8 mouse cellular contexts compared by ENCODE assay signal in genomic region chr4:133353367-133354365, GRCm38 (mm10). TPM values are rescaled to one million over a fixed set of nuclear protein-coding genes. Genes with fewer than 3 reads are reported as not detected.
A peak's percentile ranks its signal among the peaks of the same experiment; 100 is the strongest.
DNase-seq lines count a peak whose midpoint lies in the region; ATAC-seq and TF ChIP-seq lines count a peak whose summit lies in the region.

TSS of gene Wdtc1 (minus strand) at chr4:133353481.

- H3K27me3 ChIP-seq in MEL (ENCODE audit: control insufficient read depth in 1 of 2, insufficient read depth in 2 of 2, low read length in 2 of 2) = no peaks in the 10 kb centered on the region
- H3K27me3 ChIP-seq in forebrain, embryonic 14.5 days (replicated peaks; ENCODE audit: control insufficient read depth, insufficient read depth, low read length) = no peaks in the 10 kb centered on the region
- no peaks in the 10 kb centered on the region for H3K27me3 ChIP-seq in hindbrain, embryonic 11.5 days (ENCODE audit: control insufficient read depth, insufficient read depth, low read length)
- H3K27me3 ChIP-seq in liver, embryonic 12.5 days (replicated peaks) = no peaks in the 10 kb centered on the region
- H3K27me3 ChIP-seq in neural tube, embryonic 13.5 days = no peaks in the 10 kb centered on the region

- no peak for TF ChIP-seq RAD21 in MEL (IDR thresholded peaks at IDR 0.05; ENCODE audit: low read depth, low read length)

- peak within 1 kb of the TSS; percentile 21; the same call in 1 of the 2 replicates for H3K9ac ChIP-seq in MEL (ENCODE audit: control insufficient read depth, low read depth, low read length, poor library complexity, severe bottlenecking)
- no peak within 1 kb of the TSS for H3K9ac ChIP-seq in forebrain, embryonic 14.5 days (ENCODE audit: low read length)
- H3K9ac ChIP-seq in hindbrain, embryonic 11.5 days (ENCODE audit: low read depth, low read length) = no peak within 1 kb of the TSS
- no peak within 1 kb of the TSS for H3K9ac ChIP-seq in liver, embryonic 12.5 days
- H3K9ac ChIP-seq in neural tube, embryonic 13.5 days = no peak within 1 kb of the TSS

- TF ChIP-seq EP300 in MEL (IDR thresholded peaks at IDR 0.05; ENCODE audit: low read depth in 1 of 2, low read length in 2 of 2) = peak; percentile 30 to 32; a peak in 2 of 4 replicates

- DNase-seq in 3134 (ENCODE audit: extremely low read depth, insufficient read length, low spot score) (peak; percentile 78), MEL (ENCODE audit: low read depth, low spot score) (peak; percentile 84)
- DNase-seq in forebrain, embryonic 14.5 days (ENCODE audit: low spot score) = no peak
- DNase-seq in hindbrain, embryonic 11.5 days (ENCODE audit: low spot score) = no peak
- DNase-seq in spleen, postnatal 14 days (ENCODE audit: low spot score in 2 of 2) = no peak

- no peak for TF ChIP-seq CTCF in MEL (IDR thresholded peaks at IDR 0.05 in 2 of 3, conservative IDR thresholded peaks at IDR 0.05 in 1 of 3; ENCODE audit: control insufficient read depth in 1 of 3, insufficient read depth in 1 of 3, low read depth in 2 of 3, low read length in 3 of 3, poor library complexity in 1 of 3, severe bottlenecking in 1 of 3)

- peaks cover 0 to 8% of the 10 kb centered on the region in 2 experiments; a peak in 2 of 4 replicates for H3K36me3 ChIP-seq in MEL (ENCODE audit: control insufficient read depth in 1 of 2, insufficient read depth in 2 of 2, low read length in 2 of 2)
- no peaks in the 10 kb centered on the region for H3K36me3 ChIP-seq in forebrain, embryonic 14.5 days (ENCODE audit: control insufficient read depth, insufficient read depth, low read length)
- no peaks in the 10 kb centered on the region for H3K36me3 ChIP-seq in hindbrain, embryonic 11.5 days (ENCODE audit: control insufficient read depth, insufficient read depth, low read length)
- H3K36me3 ChIP-seq in liver, embryonic 12.5 days = no peaks in the 10 kb centered on the region
- H3K36me3 ChIP-seq in neural tube, embryonic 13.5 days = no peaks in the 10 kb centered on the region

- no peak for ATAC-seq in forebrain, embryonic 14.5 days
- ATAC-seq in hindbrain, embryonic 11.5 days (ENCODE audit: low FRiP score) = no peak
- peak; percentile 81 for ATAC-seq in liver, embryonic 12.5 days
- no peak for ATAC-seq in neural tube, embryonic 13.5 days (ENCODE audit: low read depth)
- no peak; the same call in 1 of the 2 replicates for ATAC-seq in megakaryocyte-erythroid progenitor cell, adult 5-6 weeks (replicated peaks; ENCODE audit: low FRiP score, low TSS enrichment, poor library complexity, severe bottlenecking)

- WGBS in forebrain, embryonic 14.5 days = 91% methylated on average over 23 of the region's 23 CpGs
- 90% methylated on average over 23 of the region's 23 CpGs for WGBS in hindbrain, embryonic 11.5 days
- 66% methylated on average over 23 of the region's 23 CpGs for WGBS in liver, embryonic 12.5 days (ENCODE audit: insufficient replicate concordance)
- 86% methylated on average over 23 of the region's 23 CpGs for WGBS in neural tube, embryonic 13.5 days

- 0 out of 4 replicates have a peak, but pooled peaks of 1 of the 2 experiments have one; percentile 30 for TF ChIP-seq POLR2A in MEL (IDR thresholded peaks at IDR 0.05; ENCODE audit: control insufficient read depth in 1 of 2, insufficient read depth in 1 of 2, low read depth in 1 of 2, low read length in 2 of 2, poor library complexity in 1 of 2)

- peaks cover 0 to 12% of the 10 kb centered on the region in 2 experiments; a peak in 2 of 4 replicates for H3K4me1 ChIP-seq in MEL (ENCODE audit: control insufficient read depth in 1 of 2, insufficient read depth in 2 of 2, low read length in 2 of 2)
- no peaks in the 10 kb centered on the region for H3K4me1 ChIP-seq in forebrain, embryonic 14.5 days (ENCODE audit: control insufficient read depth, insufficient read depth, low read length)
- H3K4me1 ChIP-seq in hindbrain, embryonic 11.5 days (replicated peaks; ENCODE audit: control insufficient read depth, insufficient read depth, low read length) = no peaks in the 10 kb centered on the region
- H3K4me1 ChIP-seq in liver, embryonic 12.5 days = peaks cover 15% of the 10 kb centered on the region
- no peaks in the 10 kb centered on the region for H3K4me1 ChIP-seq in neural tube, embryonic 13.5 days (replicated peaks)

- no peaks in the 10 kb centered on the region for H3K9me3 ChIP-seq in MEL (replicated peaks; ENCODE audit: insufficient read depth, low read length)
- H3K9me3 ChIP-seq in forebrain, embryonic 14.5 days (replicated peaks; ENCODE audit: control insufficient read depth, low read length) = no peaks in the 10 kb centered on the region
- no peaks in the 10 kb centered on the region for H3K9me3 ChIP-seq in hindbrain, embryonic 11.5 days (ENCODE audit: control insufficient read depth, low read length)
- no peaks in the 10 kb centered on the region for H3K9me3 ChIP-seq in liver, embryonic 12.5 days (replicated peaks)
- H3K9me3 ChIP-seq in neural tube, embryonic 13.5 days = no peaks in the 10 kb centered on the region

- no peak within 1 kb of the TSS for H3K4me2 ChIP-seq in forebrain, embryonic 14.5 days (ENCODE audit: low read length)
- H3K4me2 ChIP-seq in hindbrain, embryonic 11.5 days (replicated peaks; ENCODE audit: low read depth, low read length) = no peak within 1 kb of the TSS
- peak within 1 kb of the TSS; percentile 33 for H3K4me2 ChIP-seq in liver, embryonic 12.5 days
- H3K4me2 ChIP-seq in neural tube, embryonic 13.5 days = no peak within 1 kb of the TSS

- H3K27ac ChIP-seq in MEL (ENCODE audit: control insufficient read depth, low read depth, low read length) = peak within 1 kb of the TSS; percentile 32
- no peak within 1 kb of the TSS for H3K27ac ChIP-seq in forebrain, embryonic 14.5 days (ENCODE audit: low read depth, low read length)
- H3K27ac ChIP-seq in hindbrain, embryonic 11.5 days (ENCODE audit: low read depth, low read length) = no peak within 1 kb of the TSS
- H3K27ac ChIP-seq in liver, embryonic 12.5 days = peak within 1 kb of the TSS; percentile 8; the same call in 1 of the 2 replicates
- no peak within 1 kb of the TSS for H3K27ac ChIP-seq in neural tube, embryonic 13.5 days (replicated peaks)

- no peaks in the 10 kb centered on the region for H3K79me2 ChIP-seq in MEL (ENCODE audit: control insufficient read depth, insufficient read depth, low read length, poor library complexity)

- peak within 1 kb of the TSS; percentile 25 to 29; a peak in 3 of 4 replicates for H3K4me3 ChIP-seq in MEL (ENCODE audit: control insufficient read depth in 1 of 2, insufficient read depth in 1 of 2, low read depth in 2 of 2, low read length in 2 of 2)
- no peak within 1 kb of the TSS for H3K4me3 ChIP-seq in forebrain, embryonic 14.5 days (ENCODE audit: low read depth, low read length)
- no peak within 1 kb of the TSS for H3K4me3 ChIP-seq in hindbrain, embryonic 11.5 days (ENCODE audit: low read depth, low read length)
- 0 out of 2 replicates have a peak within 1 kb of the TSS, but pooled peaks have one; percentile 5 for H3K4me3 ChIP-seq in liver, embryonic 12.5 days
- no peak within 1 kb of the TSS for H3K4me3 ChIP-seq in neural tube, embryonic 13.5 days

TF ChIP-seq in MEL, 35 proteins besides CTCF, POLR2A, EP300 and RAD21 (continues in another document):
- TF ChIP-seq MAFK (IDR thresholded peaks at IDR 0.05; ENCODE audit: borderline replicate concordance, low read depth, low read length) (no peak), GATA1 (IDR thresholded peaks at IDR 0.05; ENCODE audit: low read depth, low read length) (no peak), TBP (IDR thresholded peaks at IDR 0.05; ENCODE audit: low read depth, low read length) (0 out of 2 replicates have a peak, but pooled peaks have one; percentile 42), POLR2AphosphoS5 (IDR thresholded peaks at IDR 0.05; ENCODE audit: borderline replicate concordance, low read depth, low read length) (no peak), ZNF384 (IDR thresholded peaks at IDR 0.05; ENCODE audit: low read depth, low read length) (no peak), ZKSCAN1 (IDR thresholded peaks at IDR 0.05; ENCODE audit: low read depth, low read length) (peak; percentile 87), CHD1 (IDR thresholded peaks at IDR 0.05; ENCODE audit: low read depth, low read length) (no peak), RCOR1 (IDR thresholded peaks at IDR 0.05; ENCODE audit: low read depth, low read length) (peak; percentile 42; the same call in 1 of the 2 replicates), BHLHE40 (IDR thresholded peaks at IDR 0.05; ENCODE audit: borderline replicate concordance, low read depth, low read length) (0 out of 2 replicates have a peak, but pooled peaks have one; percentile 18), MXI1 (IDR thresholded peaks at IDR 0.05; ENCODE audit: low read depth, low read length) (0 out of 2 replicates have a peak, but pooled peaks have one; percentile 19), E2F4 (IDR thresholded peaks at IDR 0.05; ENCODE audit: borderline replicate concordance, low read depth, low read length) (no peak), MAZ (IDR thresholded peaks at IDR 0.05; ENCODE audit: low read depth, low read length) (0 out of 2 replicates have a peak, but pooled peaks have one; percentile 38), MEF2A (IDR thresholded peaks at IDR 0.05; ENCODE audit: extremely low read depth, insufficient replicate concordance, low read depth, low read length, poor library complexity, severe bottlenecking) (no peak), CHD2 (IDR thresholded peaks at IDR 0.05; ENCODE audit: low read length) (no peak), ELF1 (IDR thresholded peaks at IDR 0.05; ENCODE audit: low read depth, low read length) (no peak), MYC (IDR thresholded peaks at IDR 0.05; ENCODE audit: low read depth, low read length) (no peak), USF1 (IDR thresholded peaks at IDR 0.05; ENCODE audit: low read depth, low read length) (no peak), JUND (IDR thresholded peaks at IDR 0.05; ENCODE audit: low read depth, low read length) (no peak), TCF12 (IDR thresholded peaks at IDR 0.05; ENCODE audit: low read depth, low read length) (no peak), MAX (IDR thresholded peaks at IDR 0.05; ENCODE audit: low read length) (peak; percentile 47; the same call in 1 of the 2 replicates), MYB (IDR thresholded peaks at IDR 0.05; ENCODE audit: low read depth, low read length) (no peak)

RNA-seq across cellular contexts. Expression of gene Wdtc1, which starts in this region (rescaled TPM):
- 12.5 and 13.2 TPM in 2 replicates for total RNA-seq in MEL (2012; rRNA removed)
- polyA plus RNA-seq in MEL (2012; ENCODE audit: insufficient read depth in 1 of 2, insufficient read length in 2 of 2, low read depth in 1 of 2, low replicate concordance in 2 of 2, missing spikeins in 1 of 2) = 10 to 100 TPM in 1 of 2 experiments, not detected in 1; 35.3 TPM
- 17.5 and 18.9 TPM in 2 replicates for polyA plus RNA-seq in forebrain, embryonic 14.5 days (2014; fragmentation: Nextera tagmentation; extraction: Ambion mirVana)
- polyA plus RNA-seq in hindbrain, embryonic 11.5 days (2014; fragmentation: Nextera tagmentation; extraction: Ambion mirVana) = 21.6 and 23.4 TPM in 2 replicates
- 10.0 and 11.2 TPM in 2 replicates for polyA plus RNA-seq in liver, embryonic 12.5 days (2016; fragmentation: Nextera tagmentation; extraction: Ambion mirVana)
- polyA plus RNA-seq in neural tube, embryonic 13.5 days (2015; fragmentation: Nextera tagmentation; extraction: Ambion mirVana) = 21.9 and 24.3 TPM in 2 replicates
- total RNA-seq in megakaryocyte-erythroid progenitor cell, adult 5-6 weeks (2014; fragmentation: Nextera tagmentation) = 15.3 and 18.6 TPM in 2 replicates
- total RNA-seq in megakaryocyte-erythroid progenitor cell, adult 5-6 weeks (2017) = 7.5 and 8.0 TPM in 2 replicates

Comparison
In these comparisons a context has a peak if more than half of its experiments do, and no peak if none do; other contexts are left out.
1. DNase-seq: peak in 3134 (single experiment) and MEL (single experiment); none in forebrain, embryonic 14.5 days (single experiment), hindbrain, embryonic 11.5 days (single experiment) and spleen, postnatal 14 days (0 of 2).
2. H3K27ac ChIP-seq: peak in MEL (single experiment) and liver, embryonic 12.5 days (single experiment); none in forebrain, embryonic 14.5 days (single experiment), hindbrain, embryonic 11.5 days (single experiment) and neural tube, embryonic 13.5 days (single experiment).
3. H3K4me3 ChIP-seq: peak in MEL (2 of 2) and liver, embryonic 12.5 days (single experiment); none in forebrain, embryonic 14.5 days (single experiment), hindbrain, embryonic 11.5 days (single experiment) and neural tube, embryonic 13.5 days (single experiment).